Mouse (Mus musculus): ENCODE results near the gene Retnlg. TPM values are rescaled to one million over a fixed set of nuclear protein-coding genes. Genes with fewer than 3 reads are reported as not detected.
"Not testable (repeated sequence)": the region's sequence is repeated elsewhere in the genome, so short reads cannot be mapped to it uniquely, and the experiment has no call there.

Gene Retnlg
- polyA plus RNA-seq (2014; fragmentation: Nextera tagmentation; extraction: Ambion mirVana) = not detected in 2 replicates

- WGBS = 76% methylated on average over 4 of the region's 4 CpGs
- Histone ChIP-seq H3K36me3 (ENCODE audit: control insufficient read depth, insufficient read depth, low read length) (no peaks in the 10 kb centered on the region), H3K4me2 (no peak within 1 kb of the TSS), H3K4me3 (ENCODE audit: low read depth, low read length) (no peak within 1 kb of the TSS), H3K9ac (ENCODE audit: low read depth, low read length) (no peak within 1 kb of the TSS), H3K4me1 (replicated peaks; ENCODE audit: control insufficient read depth, insufficient read depth, low read length) (no peaks in the 10 kb centered on the region), H3K27ac (ENCODE audit: low read depth, low read length) (no peak within 1 kb of the TSS), H3K9me3 (ENCODE audit: control insufficient read depth, low read length) (no peaks in the 10 kb centered on the region), H3K27me3 (replicated peaks; ENCODE audit: control insufficient read depth, insufficient read depth, low read length) (no peaks in the 10 kb centered on the region)
- DNase-seq (ENCODE audit: low spot score) = no peak
- ATAC-seq (replicated peaks; ENCODE audit: low FRiP score) = no peak
These were observed at the start of gene Retnlg for GRCm38 (mm10) chr16:48872321-48872720. Gene Retnlg, plus strand, starts transcription at chr16:48872621.

GRCm38 (mm10) chr16:48826474-48826873 is 45.9 kb upstream of the Retnlg start:
- H3K27me3 ChIP-seq (replicated peaks; ENCODE audit: control insufficient read depth, insufficient read depth, low read length) = no peaks in the 10 kb centered on the region
- H3K9me3 ChIP-seq (ENCODE audit: control insufficient read depth, low read length) = no peaks in the 10 kb centered on the region
- H3K9ac ChIP-seq (ENCODE audit: low read depth, low read length) = no peak overlapping the region
- H3K27ac ChIP-seq (ENCODE audit: low read depth, low read length) = no peak overlapping the region
- no peak overlapping the region for H3K4me3 ChIP-seq (ENCODE audit: low read depth, low read length)
- 82% methylated on average over 3 of the region's 3 CpGs for WGBS
- no peak overlapping the region for H3K4me2 ChIP-seq
- no peaks in the 10 kb centered on the region for H3K36me3 ChIP-seq (ENCODE audit: control insufficient read depth, insufficient read depth, low read length)
- H3K4me1 ChIP-seq (replicated peaks; ENCODE audit: control insufficient read depth, insufficient read depth, low read length) = no peaks in the 10 kb centered on the region
- ATAC-seq (replicated peaks; ENCODE audit: low FRiP score) (no peak), DNase-seq (ENCODE audit: low spot score) (no peak)

GRCm38 (mm10) chr16:48827625-48828024 is 44.8 kb upstream of the Retnlg start:
- ATAC-seq (replicated peaks; ENCODE audit: low FRiP score) (no peak), DNase-seq (ENCODE audit: low spot score) (no peak)
- Histone ChIP-seq H3K4me2 (no peak overlapping the region), H3K9me3 (ENCODE audit: control insufficient read depth, low read length) (no peaks in the 10 kb centered on the region), H3K4me1 (replicated peaks; ENCODE audit: control insufficient read depth, insufficient read depth, low read length) (no peaks in the 10 kb centered on the region), H3K27me3 (replicated peaks; ENCODE audit: control insufficient read depth, insufficient read depth, low read length) (no peaks in the 10 kb centered on the region), H3K9ac (ENCODE audit: low read depth, low read length) (no peak overlapping the region), H3K27ac (ENCODE audit: low read depth, low read length) (no peak overlapping the region), H3K36me3 (ENCODE audit: control insufficient read depth, insufficient read depth, low read length) (no peaks in the 10 kb centered on the region), H3K4me3 (ENCODE audit: low read depth, low read length) (no peak overlapping the region)
- 47% methylated on average over 1 of the region's 1 CpGs for WGBS

GRCm38 (mm10) chr16:48829060-48829459 is 43.4 kb upstream of the Retnlg start:
- Histone ChIP-seq H3K4me3 (ENCODE audit: low read depth, low read length) (no peak overlapping the region), H3K27ac (ENCODE audit: low read depth, low read length) (no peak overlapping the region), H3K9me3 (ENCODE audit: control insufficient read depth, low read length) (no peaks in the 10 kb centered on the region), H3K4me1 (replicated peaks; ENCODE audit: control insufficient read depth, insufficient read depth, low read length) (no peaks in the 10 kb centered on the region), H3K4me2 (no peak overlapping the region), H3K9ac (ENCODE audit: low read depth, low read length) (no peak overlapping the region), H3K36me3 (ENCODE audit: control insufficient read depth, insufficient read depth, low read length) (no peaks in the 10 kb centered on the region), H3K27me3 (replicated peaks; ENCODE audit: control insufficient read depth, insufficient read depth, low read length) (no peaks in the 10 kb centered on the region)
- ATAC-seq (replicated peaks; ENCODE audit: low FRiP score) = no peak
- no peak for DNase-seq (ENCODE audit: low spot score)
- 74% methylated on average over 4 of the region's 4 CpGs for WGBS

GRCm38 (mm10) chr16:48832055-48832454 is 40.4 kb upstream of the Retnlg start:
- Histone ChIP-seq H3K9me3 (ENCODE audit: control insufficient read depth, low read length) (no peaks in the 10 kb centered on the region), H3K36me3 (ENCODE audit: control insufficient read depth, insufficient read depth, low read length) (no peaks in the 10 kb centered on the region), H3K9ac (ENCODE audit: low read depth, low read length) (no peak overlapping the region), H3K4me2 (no peak overlapping the region), H3K4me1 (replicated peaks; ENCODE audit: control insufficient read depth, insufficient read depth, low read length) (no peaks in the 10 kb centered on the region), H3K27ac (ENCODE audit: low read depth, low read length) (no peak overlapping the region), H3K27me3 (replicated peaks; ENCODE audit: control insufficient read depth, insufficient read depth, low read length) (no peaks in the 10 kb centered on the region), H3K4me3 (ENCODE audit: low read depth, low read length) (no peak overlapping the region)
- DNase-seq (ENCODE audit: low spot score) = no peak
- ATAC-seq (replicated peaks; ENCODE audit: low FRiP score) = no peak
- WGBS = 70% methylated on average over 7 of the region's 8 CpGs

- H3K4me2 ChIP-seq; H3K9ac ChIP-seq (ENCODE audit: low read depth, low read length); H3K27ac ChIP-seq (ENCODE audit: low read depth, low read length); H3K4me1 ChIP-seq (replicated peaks; ENCODE audit: control insufficient read depth, insufficient read depth, low read length); H3K4me3 ChIP-seq (ENCODE audit: low read depth, low read length); H3K27me3 ChIP-seq (replicated peaks; ENCODE audit: control insufficient read depth, insufficient read depth, low read length); DNase-seq (ENCODE audit: low spot score); H3K9me3 ChIP-seq (ENCODE audit: control insufficient read depth, low read length); ATAC-seq (replicated peaks; ENCODE audit: low FRiP score); H3K36me3 ChIP-seq (ENCODE audit: control insufficient read depth, insufficient read depth, low read length): not testable (repeated sequence)
- whole genome bisulfite sequencing = 38% methylated on average over 1 of the region's 1 CpGs
These were observed 38.8 kb upstream of the Retnlg start for GRCm38 (mm10) chr16:48833626-48834025.

- Histone ChIP-seq H3K36me3 (ENCODE audit: control insufficient read depth, insufficient read depth, low read length) (no peaks in the 10 kb centered on the region), H3K4me2 (no peak within 1 kb of the TSS), H3K4me1 (replicated peaks; ENCODE audit: control insufficient read depth, insufficient read depth, low read length) (no peaks in the 10 kb centered on the region), H3K9ac (ENCODE audit: low read depth, low read length) (no peak within 1 kb of the TSS), H3K27me3 (replicated peaks; ENCODE audit: control insufficient read depth, insufficient read depth, low read length) (no peaks in the 10 kb centered on the region), H3K4me3 (ENCODE audit: low read depth, low read length) (no peak within 1 kb of the TSS), H3K27ac (ENCODE audit: low read depth, low read length) (no peak within 1 kb of the TSS), H3K9me3 (ENCODE audit: control insufficient read depth, low read length) (no peaks in the 10 kb centered on the region)
- DNase-seq (ENCODE audit: low spot score) (no peak), ATAC-seq (replicated peaks; ENCODE audit: low FRiP score) (no peak)
- 80% methylated on average over 3 of the region's 3 CpGs for WGBS
These were observed 30.2 kb upstream of the Retnlg start, which contains the start of gene Retnla for GRCm38 (mm10) chr16:48842266-48842665. Gene Retnla, plus strand, starts transcription at chr16:48842551.

- no peak for ATAC-seq (replicated peaks; ENCODE audit: low FRiP score)
- Histone ChIP-seq H3K27me3 (replicated peaks; ENCODE audit: control insufficient read depth, insufficient read depth, low read length) (no peaks in the 10 kb centered on the region), H3K4me2 (no peak overlapping the region), H3K4me3 (ENCODE audit: low read depth, low read length) (no peak overlapping the region), H3K36me3 (ENCODE audit: control insufficient read depth, insufficient read depth, low read length) (no peaks in the 10 kb centered on the region), H3K9ac (ENCODE audit: low read depth, low read length) (no peak overlapping the region), H3K27ac (ENCODE audit: low read depth, low read length) (no peak overlapping the region), H3K9me3 (ENCODE audit: control insufficient read depth, low read length) (no peaks in the 10 kb centered on the region), H3K4me1 (replicated peaks; ENCODE audit: control insufficient read depth, insufficient read depth, low read length) (no peaks in the 10 kb centered on the region)
- WGBS = 77% methylated on average over 4 of the region's 4 CpGs
- DNase-seq (ENCODE audit: low spot score) = no peak
These were observed 28.6 kb upstream of the Retnlg start for GRCm38 (mm10) chr16:48843671-48844386.

- not testable (repeated sequence) for H3K4me2 ChIP-seq; H3K9ac ChIP-seq (ENCODE audit: low read depth, low read length); H3K27me3 ChIP-seq (replicated peaks; ENCODE audit: control insufficient read depth, insufficient read depth, low read length); H3K36me3 ChIP-seq (ENCODE audit: control insufficient read depth, insufficient read depth, low read length); H3K27ac ChIP-seq (ENCODE audit: low read depth, low read length); H3K4me3 ChIP-seq (ENCODE audit: low read depth, low read length); H3K4me1 ChIP-seq (replicated peaks; ENCODE audit: control insufficient read depth, insufficient read depth, low read length); ATAC-seq (replicated peaks; ENCODE audit: low FRiP score); H3K9me3 ChIP-seq (ENCODE audit: control insufficient read depth, low read length); DNase-seq (ENCODE audit: low spot score)
- WGBS = 83% methylated on average over 1 of the region's 1 CpGs
These were observed 7.4 kb upstream of the Retnlg start for GRCm38 (mm10) chr16:48865004-48865403.

Data from liver, embryonic 11.5 days (tissue).